Mouse (Mus musculus) hindbrain, embryonic 11.5 days (tissue): ENCODE results near the gene Edc4. TPM values are rescaled to one million over a fixed set of nuclear protein-coding genes. Genes with fewer than 3 reads are reported as not detected.
A peak's percentile ranks its signal among the peaks of the same experiment; 100 is the strongest.

Experiments used
- ATAC-seq: fragments of 200-750 bp; cut with Nextera tagmentation; 2 replicates; pipeline ENCODE4 v1.8.0; 2017; ENCODE audit warnings: mild to moderate bottlenecking, moderate TSS enrichment, moderate library complexity; ENCODE audit not compliant: low FRiP score
- DNase-seq: peaks from one replicate; pipeline ENCODE4 v3.0.0-alpha.2; 2015; ENCODE audit warnings: low spot score
- H3K27ac ChIP-seq: fragments of 300-500 bp; sonication (generic); 2 replicates; pipeline ENCODE4 v1.5.1; 2014; ENCODE audit warnings: mild to moderate bottlenecking, low read depth, low read length
- H3K27me3 ChIP-seq: fragments of 300-500 bp; sonication (generic); 2 replicates; pipeline ENCODE4 v1.6.1; 2014; ENCODE audit warnings: mild to moderate bottlenecking, low read length, moderate library complexity, mixed read lengths; ENCODE audit not compliant: control insufficient read depth, insufficient read depth
- H3K36me3 ChIP-seq: fragments of 300-500 bp; sonication (generic); 2 replicates; pipeline ENCODE4 v1.6.1; 2014; ENCODE audit warnings: mild to moderate bottlenecking, low read length, moderate library complexity, mixed read lengths; ENCODE audit not compliant: control insufficient read depth, insufficient read depth
- H3K4me1 ChIP-seq: fragments of 300-500 bp; sonication (generic); replicated peaks from 2 replicates; pipeline ENCODE4 v1.6.1; 2014; ENCODE audit warnings: low read length, mixed read lengths; ENCODE audit not compliant: control insufficient read depth, insufficient read depth
- H3K4me2 ChIP-seq: fragments of 300-500 bp; sonication (generic); replicated peaks from 2 replicates; pipeline ENCODE4 v1.6.1; 2014; ENCODE audit warnings: mild to moderate bottlenecking, low read depth, low read length
- H3K4me3 ChIP-seq: fragments of 300-500 bp; sonication (generic); 2 replicates; pipeline ENCODE4 v1.5.1; 2014; ENCODE audit warnings: low read depth, low read length
- H3K9ac ChIP-seq: fragments of 300-500 bp; sonication (generic); 2 replicates; pipeline ENCODE4 v1.6.1; 2014; ENCODE audit warnings: low read depth, low read length
- H3K9me3 ChIP-seq: fragments of 300-500 bp; sonication (generic); 2 replicates; pipeline ENCODE4 v1.6.1; 2016; ENCODE audit warnings: low read length; ENCODE audit not compliant: control insufficient read depth
- WGBS: fragments of 180-500 bp; shearing (Covaris S2); extraction: QIAGEN DNeasy Blood & Tissue Kit; methylation state at CpG from one replicate; pipeline ENCODE4 v1.1.7; 2014; 5-methylcytosine and 5-hydroxymethylcytosine counted together
- polyA plus RNA-seq: library from polyadenylated mRNA; unstranded; fragments of >200 nt; fragmentation: Nextera tagmentation; extraction: Ambion mirVana; gene quantifications from 2 replicates; pipeline ENCODE4 v1.2.1, GENCODE M21; 2014

Edc4 gene
- polyA plus RNA-seq, 1 experiment from 2014 or later: 32.6 TPM

DNA sequence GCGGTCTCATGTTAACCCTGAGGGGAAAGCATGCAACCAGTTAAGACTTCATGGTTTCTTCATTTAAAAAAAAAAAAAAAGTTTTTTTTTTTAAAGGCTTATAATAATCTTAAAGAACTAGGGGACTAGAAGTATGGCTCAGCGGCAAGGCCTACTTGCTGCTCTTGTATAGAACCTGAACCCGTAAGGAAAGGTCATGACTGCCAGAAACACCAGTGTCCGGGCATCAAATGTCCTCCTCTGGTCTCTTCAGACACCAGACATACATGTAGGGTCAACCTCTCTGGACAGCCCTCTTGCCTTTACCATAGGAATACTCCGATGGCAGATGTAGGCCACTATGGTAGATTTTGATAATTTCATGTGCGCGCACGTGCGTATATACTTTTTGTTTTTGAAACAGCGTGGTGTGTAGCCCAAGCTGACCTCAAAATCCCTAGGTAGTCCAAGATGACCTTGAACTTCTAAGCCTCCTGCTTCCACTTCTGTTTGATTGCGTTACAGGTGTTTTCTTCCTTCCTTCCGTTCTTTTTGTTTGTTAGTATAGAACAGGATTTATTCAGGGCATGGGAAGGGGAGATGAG, 28.4 kb upstream of the Edc4 start:
- Histone ChIP-seq H3K4me3 (no peak overlapping the region), H3K36me3 (no peaks in the 10 kb centered on the region), H3K4me2 (no peak overlapping the region), H3K4me1 (peaks cover 11% of the 10 kb centered on the region), H3K9ac (no peak overlapping the region), H3K9me3 (no peaks in the 10 kb centered on the region), H3K27ac (no peak overlapping the region), H3K27me3 (no peaks in the 10 kb centered on the region)
- DNase-seq: no peak
- ATAC-seq: no peak
- 82% methylated on average over 12 of the region's 12 CpGs for WGBS

DNA sequence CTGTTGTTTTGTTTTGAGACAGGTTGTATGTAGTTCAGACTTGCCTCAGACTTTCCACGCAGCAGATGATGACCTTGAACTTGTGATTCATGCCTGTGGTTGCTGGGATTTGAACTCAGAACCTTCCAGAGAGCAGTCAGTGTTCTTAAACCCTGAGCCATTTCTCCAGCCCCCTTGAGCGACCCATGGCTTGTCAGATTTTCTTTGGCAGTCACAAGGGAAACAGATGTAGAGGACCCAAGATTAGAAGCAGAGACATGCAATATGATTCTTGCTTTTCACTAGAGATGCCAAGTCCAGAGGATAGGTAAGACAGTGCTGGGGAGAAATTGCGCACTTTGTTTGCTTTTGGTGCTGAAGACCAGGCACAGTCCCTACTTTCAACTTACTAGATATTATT, 27.5 kb upstream of the Edc4 start, which contains the start of gene Cenpt:
Cenpt (minus strand) TSS at position 101 of the 400 bp plus-strand sequence.
- Histone ChIP-seq H3K4me1 (peaks cover 13% of the 10 kb centered on the region), H3K36me3 (no peaks in the 10 kb centered on the region), H3K4me3 (no peak within 1 kb of the TSS), H3K4me2 (no peak within 1 kb of the TSS), H3K27me3 (no peaks in the 10 kb centered on the region), H3K9me3 (no peaks in the 10 kb centered on the region), H3K9ac (no peak within 1 kb of the TSS), H3K27ac (no peak within 1 kb of the TSS)
- DNase-seq: no peak
- no peak for ATAC-seq
- 89% methylated on average over 3 of the region's 3 CpGs for WGBS

DNA sequence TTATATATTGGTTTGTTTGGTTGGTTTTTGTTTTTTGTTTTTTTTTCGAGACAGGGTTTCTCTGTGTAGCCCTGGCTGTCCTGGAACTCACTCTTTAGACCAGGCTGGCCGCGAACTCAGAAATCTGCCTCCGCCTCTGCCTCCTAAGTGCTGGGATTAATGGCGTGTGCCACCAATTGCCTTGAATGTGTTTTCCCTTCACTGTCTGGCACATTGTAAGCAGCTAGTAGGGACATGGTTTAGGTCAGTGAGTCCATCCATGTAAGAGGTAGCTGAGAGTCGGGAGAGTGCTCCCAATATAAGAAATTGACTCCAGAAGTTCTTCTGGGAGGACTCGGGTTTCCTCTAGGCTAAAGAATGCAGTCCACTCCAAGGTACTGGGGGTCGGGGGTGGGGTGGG, 26.4 kb upstream of the Edc4 start:
- 0 out of 2 replicates have a peak overlapping the region, but pooled peaks have one; percentile 11 for H3K4me2 ChIP-seq
- peak overlapping the region; percentile 78 for H3K4me3 ChIP-seq
- no peak for ATAC-seq
- no peak for DNase-seq
- H3K9me3 ChIP-seq: no peaks in the 10 kb centered on the region
- H3K27ac ChIP-seq: no peak overlapping the region
- H3K27me3 ChIP-seq: no peaks in the 10 kb centered on the region
- peaks cover 13% of the 10 kb centered on the region for H3K4me1 ChIP-seq
- peak overlapping the region; percentile 86; the same call in 1 of the 2 replicates for H3K9ac ChIP-seq
- H3K36me3 ChIP-seq: no peaks in the 10 kb centered on the region
- 29% methylated on average over 8 of the region's 8 CpGs for WGBS

DNA sequence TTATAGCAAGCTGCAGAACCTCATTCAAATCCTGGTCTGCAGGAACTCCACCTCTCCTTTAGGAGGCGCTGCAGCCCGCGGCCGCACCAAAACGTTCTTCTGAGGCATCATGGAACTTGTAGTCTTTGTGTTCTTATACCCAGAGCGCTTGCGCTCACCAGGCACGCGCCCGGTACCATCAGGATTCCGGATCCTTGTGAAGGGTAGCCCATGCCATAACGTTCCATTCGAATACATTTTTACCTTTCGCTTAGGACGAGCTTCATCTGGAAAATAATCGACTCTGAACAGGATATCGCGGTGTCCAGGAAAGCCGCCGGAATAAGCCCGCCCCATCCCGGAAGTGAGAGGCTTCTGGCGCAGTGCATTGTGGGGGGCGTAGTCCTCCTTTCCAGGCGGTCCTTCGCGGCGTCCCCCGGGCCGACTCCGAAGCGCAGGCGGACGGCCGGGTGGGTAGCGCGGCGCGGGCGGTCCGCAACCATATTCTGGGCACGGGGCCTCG, 25.9 kb upstream of the Edc4 start, which contains the start of gene Thap11:
Thap11 (plus strand) TSS at position 418 of the 502 bp plus-strand sequence.
- WGBS: under 1% methylated on average over 43 of the region's 43 CpGs
- ATAC-seq: peak; percentile 91
- peaks cover 13% of the 10 kb centered on the region for H3K4me1 ChIP-seq

DNA sequence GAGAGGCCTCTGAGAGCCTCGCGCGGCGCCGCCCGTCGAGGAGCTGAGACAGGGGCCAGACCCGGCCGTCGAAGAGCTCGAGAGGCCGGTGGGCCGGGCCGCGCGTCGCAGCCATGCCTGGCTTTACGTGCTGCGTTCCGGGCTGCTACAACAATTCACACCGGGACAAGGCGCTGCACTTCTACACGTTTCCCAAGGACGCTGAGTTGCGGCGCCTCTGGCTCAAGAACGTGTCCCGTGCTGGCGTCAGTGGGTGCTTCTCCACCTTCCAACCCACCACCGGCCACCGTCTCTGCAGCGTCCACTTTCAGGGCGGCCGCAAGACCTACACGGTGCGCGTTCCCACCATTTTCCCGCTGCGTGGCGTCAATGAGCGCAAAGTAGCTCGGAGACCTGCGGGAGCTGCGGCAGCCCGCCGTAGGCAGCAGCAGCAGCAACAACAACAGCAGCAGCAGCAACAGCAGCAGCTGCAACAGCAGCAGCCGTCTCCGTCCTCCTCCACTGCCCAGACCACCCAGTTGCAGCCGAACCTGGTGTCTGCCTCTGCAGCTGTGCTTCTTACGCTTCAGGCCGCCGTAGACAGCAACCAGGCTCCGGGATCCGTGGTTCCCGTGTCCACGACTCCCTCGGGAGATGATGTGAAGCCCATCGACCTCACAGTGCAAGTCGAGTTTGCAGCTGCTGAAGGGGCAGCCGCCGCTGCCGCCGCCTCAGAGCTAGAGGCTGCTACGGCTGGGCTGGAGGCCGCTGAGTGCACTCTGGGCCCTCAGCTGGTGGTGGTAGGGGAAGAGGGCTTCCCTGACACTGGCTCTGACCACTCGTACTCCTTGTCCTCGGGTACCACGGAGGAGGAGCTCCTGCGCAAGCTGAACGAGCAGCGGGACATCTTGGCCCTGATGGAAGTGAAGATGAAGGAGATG, 25.2 kb upstream of the Edc4 start:
- peak overlapping the region; percentile 82 for H3K27ac ChIP-seq
- WGBS: under 1% methylated on average over 54 of the region's 71 CpGs
- H3K4me1 ChIP-seq: peaks cover 11% of the 10 kb centered on the region
- peak overlapping the region; percentile 86 for H3K9ac ChIP-seq
- no peaks in the 10 kb centered on the region for H3K27me3 ChIP-seq
- no peaks in the 10 kb centered on the region for H3K9me3 ChIP-seq
- H3K4me2 ChIP-seq: peak overlapping the region; percentile 96
- no peaks in the 10 kb centered on the region for H3K36me3 ChIP-seq
- DNase-seq: peak; percentile 65
- peak overlapping the region; percentile 78 for H3K4me3 ChIP-seq
- ATAC-seq: peak; percentile 23; the same call in 1 of the 2 replicates

More for the DNA sequence above, 25.9 kb upstream of the Edc4 start, which contains the start of gene Thap11:
- peak within 1 kb of the TSS; percentile 96 for H3K4me2 ChIP-seq
- H3K9me3 ChIP-seq: no peaks in the 10 kb centered on the region
- H3K9ac ChIP-seq: peak within 1 kb of the TSS; percentile 86
- no peaks in the 10 kb centered on the region for H3K27me3 ChIP-seq
- DNase-seq: peak; percentile 96
- peak within 1 kb of the TSS; percentile 82 for H3K27ac ChIP-seq
- peak within 1 kb of the TSS; percentile 78 for H3K4me3 ChIP-seq
- H3K36me3 ChIP-seq: no peaks in the 10 kb centered on the region

DNA sequence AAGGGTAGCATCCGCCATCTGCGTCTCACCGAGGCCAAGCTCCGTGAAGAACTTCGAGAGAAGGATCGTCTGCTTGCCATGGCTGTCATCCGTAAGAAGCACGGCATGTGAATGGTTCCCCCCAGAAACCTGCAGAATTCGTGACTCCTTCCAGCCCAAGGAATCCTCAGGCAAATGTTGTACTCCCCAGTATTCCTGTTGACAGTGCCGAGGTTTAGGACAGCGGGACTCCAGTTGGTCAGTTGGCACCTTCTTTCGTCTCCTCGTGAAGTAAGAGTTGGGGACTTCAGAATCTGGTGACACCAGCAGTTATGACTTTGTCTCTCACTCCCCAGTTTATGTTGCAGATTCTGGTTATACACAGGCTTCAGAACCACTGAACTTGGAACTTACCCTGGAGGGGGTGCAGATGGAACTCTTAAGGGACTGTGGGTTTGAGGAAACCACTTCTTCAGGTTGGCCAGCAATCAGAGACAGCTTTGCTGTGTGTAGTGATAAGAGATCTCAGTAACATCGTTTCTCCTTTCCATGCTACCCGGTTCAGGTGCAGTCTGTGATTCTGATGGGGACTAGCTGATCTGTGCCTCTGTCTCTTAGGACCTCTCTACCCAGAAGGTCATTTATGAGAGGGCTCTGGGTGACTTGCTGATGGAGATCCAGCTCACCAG, 24.4 kb upstream of the Edc4 start:
- Histone ChIP-seq H3K27ac (peak overlapping the region; percentile 82), H3K9me3 (no peaks in the 10 kb centered on the region), H3K4me1 (peaks cover 8% of the 10 kb centered on the region; the same call in 1 of the 2 replicates), H3K4me2 (peak overlapping the region; percentile 96), H3K27me3 (no peaks in the 10 kb centered on the region), H3K4me3 (peak overlapping the region; percentile 78), H3K36me3 (no peaks in the 10 kb centered on the region), H3K9ac (peak overlapping the region; percentile 86)
- ATAC-seq (no peak), DNase-seq (no peak)
- 26% methylated on average over 15 of the region's 15 CpGs for WGBS

DNA sequence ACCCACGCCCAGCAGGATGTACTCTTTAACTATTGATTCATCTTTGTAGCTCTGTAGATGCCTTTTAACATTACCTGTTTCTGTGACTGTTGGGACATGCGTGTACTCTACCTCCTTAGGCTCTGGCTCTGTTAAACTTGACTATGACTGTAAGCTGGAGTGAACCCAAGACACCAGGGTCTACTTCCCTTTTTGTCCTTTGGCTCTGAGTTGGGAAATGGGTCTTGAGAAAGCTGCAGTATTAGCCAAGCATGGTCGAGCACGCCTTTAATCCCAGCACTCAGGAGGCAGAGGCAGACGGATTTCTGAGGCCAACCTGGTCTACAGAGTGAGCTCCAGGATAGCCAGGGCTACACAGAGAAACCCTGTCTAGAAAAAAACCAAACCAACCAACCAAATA, 22.2 kb upstream of the Edc4 start:
- ATAC-seq (no peak), DNase-seq (no peak)
- Histone ChIP-seq H3K27me3 (no peaks in the 10 kb centered on the region), H3K4me2 (no peak overlapping the region), H3K27ac (no peak overlapping the region), H3K9me3 (no peaks in the 10 kb centered on the region), H3K4me3 (no peak overlapping the region), H3K9ac (no peak overlapping the region), H3K4me1 (peaks cover 10% of the 10 kb centered on the region; the same call in 1 of the 2 replicates), H3K36me3 (no peaks in the 10 kb centered on the region)
- 92% methylated on average over 5 of the region's 5 CpGs for WGBS

DNA sequence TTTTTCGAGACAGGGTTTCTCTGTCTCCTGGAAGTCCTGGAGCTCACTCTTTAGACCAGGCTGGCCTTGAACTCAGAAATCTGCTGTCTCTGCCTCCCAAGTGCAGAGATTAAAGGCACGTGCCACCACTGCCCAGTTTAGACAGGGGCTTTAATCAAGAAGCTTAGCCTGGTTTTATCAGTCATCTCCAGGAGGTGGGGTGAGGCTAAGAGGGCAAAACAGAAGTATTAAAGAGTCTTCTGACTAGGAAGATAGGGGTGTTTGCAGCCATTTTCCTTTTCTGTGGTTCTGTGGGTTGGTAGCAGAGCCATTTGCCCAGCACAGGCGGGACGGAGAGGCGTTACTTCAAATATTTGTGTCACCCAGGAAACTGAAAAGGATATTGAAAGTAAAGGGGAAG, 21.4 kb upstream of the Edc4 start:
- H3K4me3 ChIP-seq: no peak overlapping the region
- no peak for DNase-seq
- 76% methylated on average over 5 of the region's 5 CpGs for WGBS
- no peaks in the 10 kb centered on the region for H3K9me3 ChIP-seq
- H3K4me2 ChIP-seq: no peak overlapping the region
- no peaks in the 10 kb centered on the region for H3K36me3 ChIP-seq
- H3K9ac ChIP-seq: no peak overlapping the region
- ATAC-seq: no peak
- no peaks in the 10 kb centered on the region for H3K27me3 ChIP-seq
- H3K4me1 ChIP-seq: peaks cover 10% of the 10 kb centered on the region; the same call in 1 of the 2 replicates
- H3K27ac ChIP-seq: no peak overlapping the region; the same call in 1 of the 2 replicates
